Mouse (Mus musculus) forebrain, embryonic 11.5 days (tissue): ENCODE data around the gene Mctp2. TPM values are rescaled to one million over a fixed set of nuclear protein-coding genes. Genes with fewer than 3 reads are reported as not detected.

Experiments
- ATAC-seq: fragments of 200-750 bp; cut with Nextera tagmentation; replicated peaks from 2 replicates; pipeline ENCODE4 v1.8.0; 2017; ENCODE audit warnings: moderate TSS enrichment; ENCODE audit not compliant: low FRiP score
- DNase-seq: peaks from one replicate; pipeline ENCODE4 v3.0.0-alpha.2; 2017; ENCODE audit warnings: low spot score
- H3K27ac ChIP-seq: fragments of 300-500 bp; sonication (generic); 2 replicates; pipeline ENCODE4 v1.5.1; 2014; ENCODE audit warnings: low read depth, low read length
- H3K27me3 ChIP-seq: fragments of 300-500 bp; sonication (generic); 2 replicates; pipeline ENCODE4 v1.6.1; 2014; ENCODE audit warnings: mild to moderate bottlenecking, low read length, mixed read lengths; ENCODE audit not compliant: control insufficient read depth, insufficient read depth
- H3K36me3 ChIP-seq: fragments of 300-500 bp; sonication (generic); 2 replicates; pipeline ENCODE4 v1.6.1; 2014; ENCODE audit warnings: mild to moderate bottlenecking, low read length, moderate library complexity, mixed read lengths; ENCODE audit not compliant: control insufficient read depth, insufficient read depth
- H3K4me1 ChIP-seq: fragments of 300-500 bp; sonication (generic); replicated peaks from 2 replicates; pipeline ENCODE4 v1.6.1; 2014; ENCODE audit warnings: low read length, mixed read lengths; ENCODE audit not compliant: control insufficient read depth, insufficient read depth
- H3K4me2 ChIP-seq: fragments of 300-500 bp; sonication (generic); 2 replicates; pipeline ENCODE4 v1.6.1; 2014; ENCODE audit warnings: low read depth, mild to moderate bottlenecking, low read length, moderate library complexity, mixed read lengths; ENCODE audit not compliant: severe bottlenecking
- H3K4me3 ChIP-seq: fragments of 300-500 bp; sonication (generic); 2 replicates; pipeline ENCODE4 v1.5.1; 2014; ENCODE audit warnings: low read depth, low read length
- H3K9ac ChIP-seq: fragments of 300-500 bp; sonication (generic); 2 replicates; pipeline ENCODE4 v1.6.1; 2014; ENCODE audit warnings: low read length
- H3K9me3 ChIP-seq: fragments of 300-500 bp; sonication (generic); 2 replicates; pipeline ENCODE4 v1.6.1; 2016; ENCODE audit warnings: low read length, mixed read lengths; ENCODE audit not compliant: control insufficient read depth
- WGBS: fragments of 180-500 bp; shearing (Covaris S2); extraction: QIAGEN DNeasy Blood & Tissue Kit; methylation state at CpG from one replicate; pipeline ENCODE4 v1.1.7; 2014; 5-methylcytosine and 5-hydroxymethylcytosine counted together
- polyA plus RNA-seq: library from polyadenylated mRNA; unstranded; fragments of >200 nt; fragmentation: Nextera tagmentation; extraction: Ambion mirVana; gene quantifications from 2 replicates; pipeline ENCODE4 v1.2.1, GENCODE M21; 2014

Mctp2 gene
- polyA plus RNA-seq, 1 experiment from 2014 or later, result 0.08 TPM

DNA sequence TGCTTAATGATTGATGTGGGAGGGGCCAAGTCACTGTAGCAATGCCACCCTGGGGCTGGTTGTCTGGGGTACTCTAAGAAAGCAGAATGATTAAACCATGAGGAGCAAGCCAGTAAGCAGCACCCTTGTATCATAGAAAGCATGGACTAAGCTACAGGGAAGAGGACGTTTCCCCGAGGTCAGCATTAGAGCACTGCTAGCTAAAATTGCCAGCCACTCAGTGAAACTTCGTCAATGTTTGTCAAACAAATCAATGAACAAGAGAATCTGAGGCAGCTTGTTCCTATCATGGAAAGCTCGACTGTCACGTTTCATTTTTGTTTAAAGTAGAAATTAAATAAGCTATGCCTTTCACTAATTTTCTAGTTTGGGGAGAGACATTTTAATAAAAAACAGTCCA is 124.8 kb downstream of the Mctp2 start:
- DNase-seq (no peak), ATAC-seq (no peak)
- Histone ChIP-seq H3K36me3 (no peaks in the 10 kb centered on the region), H3K4me2 (no peak overlapping the region), H3K9me3 (no peaks in the 10 kb centered on the region), H3K27ac (no peak overlapping the region), H3K4me3 (no peak overlapping the region), H3K9ac (no peak overlapping the region), H3K27me3 (no peaks in the 10 kb centered on the region), H3K4me1 (no peaks in the 10 kb centered on the region)
- 81% methylated on average over 5 of the region's 5 CpGs for WGBS

DNA sequence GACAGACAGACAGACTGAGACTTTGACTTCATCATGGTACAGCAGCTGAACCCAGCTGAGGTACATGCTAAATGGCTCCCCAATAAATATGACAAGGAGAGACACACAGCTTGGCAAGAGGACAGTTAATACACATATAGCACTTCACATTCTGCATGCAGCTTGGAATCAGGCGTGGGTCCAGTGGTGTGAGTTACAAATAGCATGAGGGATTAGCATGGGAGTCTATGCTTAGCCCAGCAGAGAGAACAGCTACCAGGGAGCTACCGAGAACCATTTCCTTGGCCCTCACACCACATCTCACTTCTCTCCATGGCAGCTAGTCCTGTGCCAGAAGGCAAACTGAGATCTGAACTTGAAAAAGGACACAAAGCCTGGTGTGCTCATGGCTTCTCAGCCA is 137.1 kb downstream of the Mctp2 start:
- no peak for DNase-seq
- no peak overlapping the region for H3K9ac ChIP-seq
- no peaks in the 10 kb centered on the region for H3K4me1 ChIP-seq
- H3K4me2 ChIP-seq, result no peak overlapping the region
- H3K4me3 ChIP-seq, result no peak overlapping the region
- 69% methylated on average over 2 of the region's 2 CpGs for WGBS
- H3K36me3 ChIP-seq, result no peaks in the 10 kb centered on the region
- H3K9me3 ChIP-seq, result no peaks in the 10 kb centered on the region
- no peaks in the 10 kb centered on the region for H3K27me3 ChIP-seq
- no peak overlapping the region for H3K27ac ChIP-seq
- no peak for ATAC-seq

DNA sequence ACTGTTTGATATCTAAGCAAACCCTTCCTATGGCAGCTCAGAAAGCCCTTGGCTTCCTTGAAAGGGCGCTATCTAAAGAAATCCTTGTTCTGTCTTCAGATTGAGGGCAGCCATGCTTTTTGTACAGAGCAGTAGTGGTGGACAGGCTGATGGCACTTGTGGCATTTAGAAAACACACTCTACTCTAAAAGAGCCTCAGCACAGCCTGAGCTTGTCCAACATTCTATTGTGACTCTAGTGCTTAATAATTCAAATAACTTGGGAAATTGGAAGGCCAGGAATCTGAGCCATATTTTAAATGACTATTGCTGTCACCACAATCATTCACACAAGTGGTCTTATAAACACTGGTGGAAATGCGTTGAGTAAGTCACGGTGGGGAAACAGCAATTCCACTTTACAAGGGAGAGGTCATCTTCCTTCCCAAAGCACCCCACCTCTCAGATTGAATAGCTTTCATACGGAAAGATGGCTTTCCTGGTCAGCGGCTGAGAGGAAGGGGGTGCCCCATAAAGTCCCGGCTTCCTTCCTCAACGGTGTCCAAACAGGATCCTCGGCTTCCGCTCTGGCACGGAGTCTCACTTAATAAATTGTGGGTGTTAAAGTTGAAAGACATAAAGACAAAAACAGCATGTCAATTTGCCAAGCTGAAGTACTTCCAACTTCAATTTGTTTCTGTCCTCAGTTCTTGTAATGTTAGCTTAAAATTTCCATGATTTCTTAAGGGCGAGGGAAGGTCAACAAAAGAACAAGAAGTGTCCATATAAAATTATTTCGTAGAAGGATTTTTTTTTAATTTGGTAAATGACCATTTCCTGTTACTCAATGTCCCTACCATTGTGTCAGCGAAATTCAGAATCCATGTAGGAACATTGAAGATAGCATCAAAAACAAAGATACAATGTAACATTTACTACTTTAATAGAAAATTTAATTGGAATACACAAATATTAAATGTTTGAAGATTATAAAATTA is 140.4 kb downstream of the Mctp2 start:
- Histone ChIP-seq H3K27ac (no peak overlapping the region), H3K4me2 (no peak overlapping the region), H3K4me3 (no peak overlapping the region), H3K4me1 (no peaks in the 10 kb centered on the region), H3K36me3 (no peaks in the 10 kb centered on the region), H3K27me3 (no peaks in the 10 kb centered on the region), H3K9ac (no peak overlapping the region), H3K9me3 (no peaks in the 10 kb centered on the region)
- ATAC-seq, result no peak
- WGBS, result 89% methylated on average over 13 of the region's 13 CpGs
- no peak for DNase-seq

DNA sequence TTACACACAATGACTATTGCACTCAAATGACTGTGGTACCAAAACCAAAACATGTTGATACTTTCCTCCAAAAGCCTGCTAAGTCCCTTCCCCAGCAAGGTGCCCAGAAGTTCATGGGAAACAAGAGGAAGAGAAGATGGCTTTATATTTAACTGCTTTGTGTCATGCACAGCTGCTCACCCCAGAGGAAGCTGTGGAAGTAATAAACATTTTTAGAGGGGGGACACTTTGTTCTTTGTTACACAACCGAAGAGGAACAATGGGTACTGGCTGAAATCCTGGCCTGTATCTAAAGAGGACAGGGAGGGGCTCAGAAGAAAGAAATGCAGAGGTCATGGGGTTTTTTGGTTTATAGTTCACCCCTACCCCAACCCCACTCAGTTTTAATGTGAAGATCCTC is 144.2 kb downstream of the Mctp2 start:
- Histone ChIP-seq H3K4me3 (no peak overlapping the region), H3K27ac (no peak overlapping the region), H3K4me1 (no peaks in the 10 kb centered on the region), H3K27me3 (no peaks in the 10 kb centered on the region), H3K9me3 (no peaks in the 10 kb centered on the region), H3K4me2 (no peak overlapping the region), H3K9ac (no peak overlapping the region), H3K36me3 (no peaks in the 10 kb centered on the region)
- WGBS, result 16% methylated on average over 1 of the region's 1 CpGs
- ATAC-seq (no peak), DNase-seq (no peak)

DNA sequence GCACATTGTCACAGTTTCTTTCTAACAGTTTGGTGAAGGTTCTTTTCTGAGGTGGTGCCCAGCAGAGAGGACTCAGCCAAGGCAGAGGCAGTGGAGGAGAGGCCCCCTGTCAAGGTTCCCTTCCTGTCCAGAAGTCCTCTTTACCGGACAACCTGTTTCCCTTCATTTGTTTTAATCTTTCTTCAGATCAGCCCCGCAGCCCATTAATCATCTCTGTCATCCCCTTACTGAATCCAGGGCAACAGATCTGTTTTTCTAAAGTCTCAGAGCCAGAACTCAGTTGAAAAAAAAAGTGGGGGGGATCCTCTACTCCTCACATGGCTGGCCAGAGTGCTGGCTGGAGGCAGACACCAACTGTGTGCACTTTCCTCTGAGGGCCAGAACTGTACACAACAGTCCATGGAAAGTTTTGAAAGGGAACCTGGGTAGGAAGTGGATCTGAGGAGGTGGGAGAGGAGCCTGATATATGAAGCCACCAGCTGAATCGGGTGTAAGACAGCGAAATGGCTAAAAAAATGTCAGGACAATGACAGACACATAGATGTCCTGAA is 146.8 kb downstream of the Mctp2 start:
- no peak for ATAC-seq
- no peak for DNase-seq
- 81% methylated on average over 4 of the region's 4 CpGs for WGBS
- H3K27me3 ChIP-seq, result no peaks in the 10 kb centered on the region
- H3K4me2 ChIP-seq, result no peak overlapping the region
- no peaks in the 10 kb centered on the region for H3K36me3 ChIP-seq
- no peaks in the 10 kb centered on the region for H3K9me3 ChIP-seq
- no peak overlapping the region for H3K9ac ChIP-seq
- no peak overlapping the region for H3K27ac ChIP-seq
- no peaks in the 10 kb centered on the region for H3K4me1 ChIP-seq
- no peak overlapping the region for H3K4me3 ChIP-seq

DNA sequence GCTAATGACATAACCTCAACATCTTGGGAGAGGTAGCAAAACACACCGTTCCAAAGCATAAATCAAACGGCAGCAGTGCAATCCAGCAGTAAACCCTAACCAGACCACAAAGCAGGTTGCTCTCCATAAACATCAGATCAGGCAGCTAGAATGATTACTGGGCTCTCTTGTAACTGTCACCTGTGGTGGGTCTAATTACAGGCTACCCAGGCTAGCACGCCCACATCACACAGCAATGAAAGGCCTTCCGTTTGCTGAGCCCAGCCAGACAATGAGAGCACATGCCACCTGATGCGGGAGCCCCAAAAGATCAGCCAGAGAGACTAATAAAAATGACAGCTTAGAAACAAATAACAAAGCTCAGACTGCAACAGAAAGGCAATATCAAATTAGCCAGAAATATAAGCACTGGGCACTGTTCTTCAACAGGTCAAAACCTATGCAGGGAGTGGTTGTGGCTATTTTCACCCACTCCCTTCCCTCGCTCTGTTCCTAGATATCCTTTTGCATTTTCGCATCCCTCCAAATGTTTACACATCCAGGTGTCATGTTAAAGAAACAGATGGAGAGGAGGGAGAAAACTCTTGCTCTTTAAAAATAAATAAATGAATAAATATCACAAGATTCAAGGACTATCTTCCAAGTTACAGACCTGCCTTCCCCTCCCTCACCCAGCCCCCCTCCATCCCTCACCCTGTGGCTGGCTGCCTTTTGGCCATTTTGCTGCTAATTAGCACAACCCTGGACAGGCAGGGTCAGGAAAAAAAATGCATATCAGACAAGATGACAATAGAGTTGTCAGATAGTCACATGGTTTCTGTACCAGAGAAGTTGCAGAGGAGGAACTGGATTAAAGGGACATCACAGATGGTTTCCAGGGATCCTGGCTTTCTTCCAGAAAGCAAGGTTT is 155.4 kb downstream of the Mctp2 start:
- no peak overlapping the region for H3K4me3 ChIP-seq
- 29% methylated on average over 7 of the region's 7 CpGs for WGBS
- H3K4me2 ChIP-seq, result no peak overlapping the region
- H3K9me3 ChIP-seq, result no peaks in the 10 kb centered on the region
- no peak overlapping the region for H3K9ac ChIP-seq
- no peaks in the 10 kb centered on the region for H3K27me3 ChIP-seq
- H3K27ac ChIP-seq, result no peak overlapping the region
- ATAC-seq (peak; percentile 71; the same call in 1 of the 2 replicates), DNase-seq (no peak)
- H3K4me1 ChIP-seq, result peaks cover 3% of the 10 kb centered on the region; the same call in 1 of the 2 replicates
- no peaks in the 10 kb centered on the region for H3K36me3 ChIP-seq

DNA sequence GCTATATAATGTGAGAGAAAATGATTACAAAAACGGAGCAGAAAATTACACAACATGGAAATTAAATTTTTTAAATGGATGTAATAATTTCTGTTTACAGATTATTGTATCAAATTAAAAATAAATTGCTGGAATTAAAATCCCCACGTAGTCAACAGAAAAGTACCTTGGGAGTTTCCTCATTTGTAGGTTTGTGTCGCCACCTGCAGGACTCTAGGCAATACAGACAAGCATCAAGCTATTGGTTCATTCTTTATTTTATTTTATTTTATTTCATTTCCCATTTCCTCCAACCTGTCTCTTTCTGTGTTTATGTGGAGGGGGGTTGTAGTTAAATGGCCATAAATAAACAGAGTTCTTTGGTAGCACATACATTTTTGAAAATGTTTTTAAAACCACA is 157.3 kb downstream of the Mctp2 start:
- no peak for DNase-seq
- no peak for ATAC-seq
- no peaks in the 10 kb centered on the region for H3K27me3 ChIP-seq

DNA sequence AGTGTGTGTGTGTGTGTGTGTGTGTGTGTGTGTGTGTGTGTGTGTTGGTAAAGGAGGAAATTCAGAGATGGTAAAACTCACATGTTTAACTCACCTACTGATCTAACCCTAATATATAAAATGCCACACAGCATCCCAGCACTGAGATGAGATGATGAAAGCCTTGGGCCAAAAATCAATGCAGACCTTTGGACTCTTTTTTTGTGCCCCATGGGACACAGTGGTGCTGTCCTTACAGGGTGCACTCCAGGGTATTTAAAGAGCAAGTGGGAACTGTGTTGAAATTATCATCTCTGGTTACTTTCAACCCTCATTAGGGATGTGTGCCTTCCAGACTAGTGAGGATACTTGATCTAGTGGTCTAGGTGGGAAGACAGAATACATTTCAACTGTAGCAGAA is 159.6 kb downstream of the Mctp2 start:
- ATAC-seq, result no peak
- no peak overlapping the region for H3K4me3 ChIP-seq
- H3K4me1 ChIP-seq, result peaks cover 3% of the 10 kb centered on the region; the same call in 1 of the 2 replicates
- no peaks in the 10 kb centered on the region for H3K9me3 ChIP-seq
- no peak overlapping the region for H3K27ac ChIP-seq
- DNase-seq, result no peak
- no peaks in the 10 kb centered on the region for H3K36me3 ChIP-seq
- H3K9ac ChIP-seq, result no peak overlapping the region
- H3K27me3 ChIP-seq, result no peaks in the 10 kb centered on the region
- H3K4me2 ChIP-seq, result no peak overlapping the region

More for the DNA sequence above, 157.3 kb downstream of the Mctp2 start:
- Histone ChIP-seq H3K9me3 (no peaks in the 10 kb centered on the region), H3K4me2 (no peak overlapping the region), H3K9ac (no peak overlapping the region), H3K4me1 (peaks cover 3% of the 10 kb centered on the region; the same call in 1 of the 2 replicates), H3K27ac (no peak overlapping the region), H3K36me3 (no peaks in the 10 kb centered on the region), H3K4me3 (no peak overlapping the region)
- 17% methylated on average over 3 of the region's 3 CpGs for WGBS
